Mouse (Mus musculus): ENCODE results near the gene Apobec4. TPM values are rescaled to one million over a fixed set of nuclear protein-coding genes. Genes with fewer than 3 reads are reported as not detected.
"Not testable (repeated sequence)": the region's sequence is repeated elsewhere in the genome, so short reads cannot be mapped to it uniquely, and the experiment has no call there.

The Apobec4 gene
- total and polyA plus RNA-seq, 2 experiments from 2014 or later, result 0.19 to 0.48 TPM

GRCm38 (mm10) chr1:152784620-152785019 is 34.3 kb downstream of the Apobec4 start:
- no peak for TF ChIP-seq CTCF (IDR thresholded peaks at IDR 0.05; ENCODE audit: low read depth)
- 97% methylated on average over 8 of the region's 8 CpGs for WGBS
- no peak overlapping the region for H3K4me2 ChIP-seq (ENCODE audit: low read depth)
- no peak overlapping the region for H3K4me3 ChIP-seq (ENCODE audit: low read depth, low read length)
- no peak overlapping the region for H3K9ac ChIP-seq
- DNase-seq, result no peak
- no peaks in the 10 kb centered on the region for H3K4me1 ChIP-seq (ENCODE audit: insufficient read depth)
- H3K36me3 ChIP-seq (ENCODE audit: insufficient read depth), result no peaks in the 10 kb centered on the region
- no peaks in the 10 kb centered on the region for H3K9me3 ChIP-seq (ENCODE audit: low read length)
- no peaks in the 10 kb centered on the region for H3K27me3 ChIP-seq (ENCODE audit: insufficient read depth, low read length)
- ATAC-seq, result no peak
- no peak overlapping the region for H3K27ac ChIP-seq (ENCODE audit: low read depth, low read length)

GRCm38 (mm10) chr1:152785446-152785845 is 35.1 kb downstream of the Apobec4 start:
- not testable (repeated sequence) for H3K4me3 ChIP-seq (ENCODE audit: low read depth, low read length); H3K36me3 ChIP-seq (ENCODE audit: insufficient read depth); H3K27me3 ChIP-seq (ENCODE audit: insufficient read depth, low read length); DNase-seq; H3K9me3 ChIP-seq (ENCODE audit: low read length); H3K4me1 ChIP-seq (ENCODE audit: insufficient read depth); H3K9ac ChIP-seq; H3K4me2 ChIP-seq (ENCODE audit: low read depth); H3K27ac ChIP-seq (ENCODE audit: low read depth, low read length); ATAC-seq
- WGBS, result 91% methylated on average over 3 of the region's 3 CpGs

- Histone ChIP-seq H3K27me3 (ENCODE audit: insufficient read depth, low read length) (no peaks in the 10 kb centered on the region), H3K4me1 (ENCODE audit: insufficient read depth) (no peaks in the 10 kb centered on the region), H3K27ac (ENCODE audit: low read depth, low read length) (no peak overlapping the region), H3K9me3 (ENCODE audit: low read length) (no peaks in the 10 kb centered on the region), H3K9ac (no peak overlapping the region), H3K36me3 (ENCODE audit: insufficient read depth) (no peaks in the 10 kb centered on the region), H3K4me2 (ENCODE audit: low read depth) (no peak overlapping the region), H3K4me3 (ENCODE audit: low read depth, low read length) (no peak overlapping the region)
- 93% methylated on average over 4 of the region's 4 CpGs for WGBS
- no peak for TF ChIP-seq CTCF (IDR thresholded peaks at IDR 0.05; ENCODE audit: low read depth)
- DNase-seq (no peak), ATAC-seq (no peak)
Observed at GRCm38 (mm10) chr1:152786953-152787352, 36.6 kb downstream of the Apobec4 start.

GRCm38 (mm10) chr1:152788121-152788660 is 37.8 kb downstream of the Apobec4 start:
- no peak for TF ChIP-seq CTCF (IDR thresholded peaks at IDR 0.05; ENCODE audit: low read depth)
- H3K36me3 ChIP-seq (ENCODE audit: insufficient read depth), result no peaks in the 10 kb centered on the region
- ATAC-seq, result no peak
- no peak overlapping the region for H3K4me2 ChIP-seq (ENCODE audit: low read depth)
- no peaks in the 10 kb centered on the region for H3K4me1 ChIP-seq (ENCODE audit: insufficient read depth)
- DNase-seq, result no peak
- no peaks in the 10 kb centered on the region for H3K27me3 ChIP-seq (ENCODE audit: insufficient read depth, low read length)
- H3K4me3 ChIP-seq (ENCODE audit: low read depth, low read length), result no peak overlapping the region
- H3K9ac ChIP-seq, result no peak overlapping the region
- H3K9me3 ChIP-seq (ENCODE audit: low read length), result no peaks in the 10 kb centered on the region
- H3K27ac ChIP-seq (ENCODE audit: low read depth, low read length), result no peak overlapping the region
- WGBS, result 19% methylated on average over 4 of the region's 4 CpGs

- 27% methylated on average over 12 of the region's 12 CpGs for WGBS
- TF ChIP-seq CTCF (IDR thresholded peaks at IDR 0.05; ENCODE audit: low read depth), result peak; percentile 55
- Histone ChIP-seq H3K4me3 (ENCODE audit: low read depth, low read length) (no peak overlapping the region), H3K9ac (no peak overlapping the region), H3K4me1 (ENCODE audit: insufficient read depth) (no peaks in the 10 kb centered on the region), H3K9me3 (ENCODE audit: low read length) (no peaks in the 10 kb centered on the region), H3K36me3 (ENCODE audit: insufficient read depth) (no peaks in the 10 kb centered on the region), H3K4me2 (ENCODE audit: low read depth) (no peak overlapping the region), H3K27me3 (ENCODE audit: insufficient read depth, low read length) (no peaks in the 10 kb centered on the region), H3K27ac (ENCODE audit: low read depth, low read length) (no peak overlapping the region)
- ATAC-seq (peak; percentile 64; the same call in 1 of the 2 replicates), DNase-seq (no peak)
Observed at GRCm38 (mm10) chr1:152790254-152790653, 39.9 kb downstream of the Apobec4 start.

GRCm38 (mm10) chr1:152790821-152791220 is 40.5 kb downstream of the Apobec4 start:
- H3K36me3 ChIP-seq (ENCODE audit: insufficient read depth), result no peaks in the 10 kb centered on the region
- ATAC-seq (no peak), DNase-seq (no peak)
- H3K27me3 ChIP-seq (ENCODE audit: insufficient read depth, low read length), result no peaks in the 10 kb centered on the region
- TF ChIP-seq CTCF (IDR thresholded peaks at IDR 0.05; ENCODE audit: low read depth), result no peak
- H3K4me2 ChIP-seq (ENCODE audit: low read depth), result no peak overlapping the region
- H3K4me3 ChIP-seq (ENCODE audit: low read depth, low read length), result no peak overlapping the region
- H3K4me1 ChIP-seq (ENCODE audit: insufficient read depth), result no peaks in the 10 kb centered on the region
- no peaks in the 10 kb centered on the region for H3K9me3 ChIP-seq (ENCODE audit: low read length)
- H3K27ac ChIP-seq (ENCODE audit: low read depth, low read length), result no peak overlapping the region
- no peak overlapping the region for H3K9ac ChIP-seq
- WGBS, result 38% methylated on average over 6 of the region's 6 CpGs

- no peak for TF ChIP-seq CTCF (IDR thresholded peaks at IDR 0.05; ENCODE audit: low read depth)
- no peaks in the 10 kb centered on the region for H3K27me3 ChIP-seq (ENCODE audit: insufficient read depth, low read length)
- H3K4me2 ChIP-seq (ENCODE audit: low read depth), result no peak overlapping the region
- no peak overlapping the region for H3K4me3 ChIP-seq (ENCODE audit: low read depth, low read length)
- no peaks in the 10 kb centered on the region for H3K9me3 ChIP-seq (ENCODE audit: low read length)
- no peaks in the 10 kb centered on the region for H3K36me3 ChIP-seq (ENCODE audit: insufficient read depth)
- WGBS, result 32% methylated on average over 4 of the region's 4 CpGs
- ATAC-seq, result no peak
- H3K27ac ChIP-seq (ENCODE audit: low read depth, low read length), result no peak overlapping the region
- no peak overlapping the region for H3K9ac ChIP-seq
- no peak for DNase-seq
- H3K4me1 ChIP-seq (ENCODE audit: insufficient read depth), result no peaks in the 10 kb centered on the region
Observed at GRCm38 (mm10) chr1:152791269-152791668, 40.9 kb downstream of the Apobec4 start.
